Mouse (Mus musculus) brown adipose tissue, adult 24 weeks (tissue): ENCODE measurements around the gene Prdm13. TPM values are rescaled to one million over a fixed set of nuclear protein-coding genes. Genes with fewer than 3 reads are reported as not detected.
A peak's percentile ranks its signal among the peaks of the same experiment; 100 is the strongest.

Experiments used
- H3K27ac ChIP-seq: fragments of 200-500 bp; replicated peaks from 2 replicates; pipeline ENCODE4 v1.5.1; 2012; ENCODE audit warnings: low read depth, mild to moderate bottlenecking, low read length
- H3K4me1 ChIP-seq: fragments of 200-500 bp; 2 replicates; pipeline ENCODE4 v1.6.1; 2012; ENCODE audit warnings: low read length, mixed read lengths; ENCODE audit not compliant: control insufficient read depth, insufficient read depth, insufficient read length
- H3K4me3 ChIP-seq: fragments of 200-500 bp; 2 replicates; pipeline ENCODE4 v1.5.1; 2012; ENCODE audit warnings: low read depth, mild to moderate bottlenecking, low read length, moderate library complexity; ENCODE audit not compliant: insufficient read depth
- polyA plus RNA-seq: library from polyadenylated mRNA; stranded (reverse); fragments of >200 nt; gene quantifications from 2 replicates; pipeline ENCODE4 v1.2.4, GENCODE M21; 2012; ENCODE audit not compliant: missing spikeins, insufficient read depth, insufficient read length

Gene Prdm13
- not detected in 2 replicates for polyA plus RNA-seq

DNA sequence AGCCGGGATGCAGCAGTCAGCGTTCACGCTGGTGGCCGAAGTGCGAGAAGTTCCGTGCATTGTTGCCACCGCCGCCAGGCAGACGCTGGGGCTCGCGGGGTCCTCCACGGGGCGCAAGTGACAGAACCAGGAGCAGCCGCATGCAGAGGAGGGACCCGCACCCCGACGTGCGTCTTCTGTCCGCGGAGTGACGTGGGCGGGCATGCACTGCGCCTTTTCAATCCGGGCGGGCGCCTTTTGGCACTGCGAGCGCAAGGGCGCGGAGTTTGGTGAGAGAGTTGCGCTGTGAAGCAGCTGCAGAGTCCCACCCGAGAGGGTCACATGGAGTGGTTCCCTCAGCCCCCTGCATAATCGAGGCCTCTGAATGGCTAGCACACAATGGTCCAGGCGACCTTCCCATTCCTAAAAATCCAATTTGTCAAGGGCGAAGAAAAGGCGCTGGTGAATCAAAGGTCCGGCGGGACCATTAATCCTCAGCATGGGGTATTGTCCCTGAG lies at the start of gene Prdm13:
TSS of gene Prdm13 (minus strand) at position 369 of the 497 bp plus-strand sequence.
- H3K4me3 ChIP-seq, result no peak within 1 kb of the TSS
- H3K4me1 ChIP-seq, result peaks cover 2% of the 10 kb centered on the region
- H3K27ac ChIP-seq, result no peak within 1 kb of the TSS

DNA sequence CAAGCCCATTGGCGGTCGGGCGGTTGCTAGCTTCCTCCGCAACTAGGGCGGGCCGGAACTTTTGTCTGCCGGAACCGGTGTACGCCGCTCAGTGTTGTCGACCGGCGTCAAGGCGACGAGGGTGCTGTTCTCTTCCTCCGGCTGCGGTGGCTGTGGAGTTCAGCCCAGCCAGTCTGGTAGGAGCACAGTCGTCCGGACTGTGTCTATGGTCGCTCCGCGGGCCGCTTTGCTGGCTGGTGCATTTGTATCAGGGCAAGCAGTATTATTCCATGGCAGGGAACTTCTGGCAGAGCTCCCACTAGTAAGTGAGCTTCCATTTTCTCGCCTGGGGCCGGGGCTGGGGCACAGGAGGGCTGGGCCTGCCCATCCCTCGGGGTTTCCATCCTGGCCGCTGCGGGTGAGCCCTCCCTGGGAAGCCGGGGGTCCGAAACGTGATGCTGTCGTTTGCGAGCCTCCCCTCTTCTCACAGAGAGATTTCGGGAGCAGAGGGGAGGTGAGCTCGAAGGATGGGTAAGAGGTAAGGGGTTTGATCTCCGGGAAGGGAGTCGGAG lies 41.9 kb upstream of the Prdm13 start, which contains the start of gene Ccnc:
TSS of gene Ccnc (plus strand) at position 87 of the 551 bp plus-strand sequence.
- no peaks in the 10 kb centered on the region for H3K4me1 ChIP-seq
- peak within 1 kb of the TSS; percentile 91 for H3K4me3 ChIP-seq
- peak within 1 kb of the TSS; percentile 56; the same call in 1 of the 2 replicates for H3K27ac ChIP-seq

DNA sequence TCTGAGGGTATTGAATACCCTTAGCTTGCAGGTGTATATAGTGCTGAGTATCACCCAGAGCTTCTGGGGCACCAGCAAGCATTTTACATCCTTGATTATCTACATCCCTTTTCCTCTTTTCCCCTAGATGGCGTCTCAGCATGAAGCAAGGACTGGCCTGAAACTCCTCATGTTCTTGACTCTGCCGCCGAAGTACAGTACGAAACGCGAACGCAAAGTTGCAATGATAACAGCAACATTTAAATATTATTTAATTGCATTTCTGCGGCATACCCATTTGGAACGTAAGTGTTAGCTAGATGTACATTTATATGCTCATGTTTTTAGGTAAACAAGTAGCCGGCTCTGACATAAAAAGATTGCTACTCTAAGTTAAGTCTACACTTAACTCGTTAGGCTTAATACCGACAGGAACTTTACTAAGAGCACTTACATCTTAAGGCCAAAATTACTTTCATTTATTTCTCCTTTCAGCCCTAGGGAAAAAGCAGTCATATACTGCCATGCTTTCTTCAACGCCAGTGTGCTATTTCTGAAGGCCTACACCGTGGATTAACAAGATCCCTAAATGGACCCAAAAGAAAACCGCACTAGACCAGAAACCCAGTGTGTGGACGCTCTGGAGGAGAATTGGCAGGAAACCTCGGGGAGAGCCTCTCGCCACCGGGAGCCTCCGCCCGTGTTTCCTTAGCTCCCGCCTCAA lies 41.3 kb upstream of the Prdm13 start:
- Histone ChIP-seq H3K4me3 (peak overlapping the region; percentile 91), H3K4me1 (no peaks in the 10 kb centered on the region), H3K27ac (no peak overlapping the region)

DNA sequence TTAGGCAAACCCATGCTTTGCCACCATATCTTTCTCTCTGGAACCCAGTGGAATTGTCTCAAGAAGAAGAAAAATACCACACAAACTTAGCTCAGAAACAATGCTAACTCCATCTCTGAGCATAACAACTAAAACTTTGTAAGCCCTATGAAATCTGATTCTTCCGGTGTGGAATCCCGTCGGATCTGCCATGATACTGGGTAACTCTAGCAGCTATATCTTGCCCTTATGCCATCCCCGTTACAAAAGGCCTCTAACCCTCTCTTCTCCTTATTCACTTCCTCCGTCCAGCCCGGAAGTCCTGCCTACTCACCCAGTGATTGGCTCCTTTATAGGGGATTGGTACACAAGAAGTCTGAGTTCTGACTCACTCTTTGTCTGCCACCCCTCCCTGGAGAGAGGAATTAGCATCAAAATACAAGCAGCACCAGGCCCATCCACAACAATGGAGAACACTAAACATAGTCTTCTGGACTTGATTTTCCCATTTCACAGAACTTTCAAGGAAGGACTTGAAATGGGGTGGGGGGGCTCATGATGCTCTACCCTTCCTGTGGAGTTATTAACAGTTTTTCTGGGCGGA lies 37.1 kb upstream of the Prdm13 start:
- Histone ChIP-seq H3K4me1 (no peaks in the 10 kb centered on the region), H3K27ac (no peak overlapping the region), H3K4me3 (no peak overlapping the region)

DNA sequence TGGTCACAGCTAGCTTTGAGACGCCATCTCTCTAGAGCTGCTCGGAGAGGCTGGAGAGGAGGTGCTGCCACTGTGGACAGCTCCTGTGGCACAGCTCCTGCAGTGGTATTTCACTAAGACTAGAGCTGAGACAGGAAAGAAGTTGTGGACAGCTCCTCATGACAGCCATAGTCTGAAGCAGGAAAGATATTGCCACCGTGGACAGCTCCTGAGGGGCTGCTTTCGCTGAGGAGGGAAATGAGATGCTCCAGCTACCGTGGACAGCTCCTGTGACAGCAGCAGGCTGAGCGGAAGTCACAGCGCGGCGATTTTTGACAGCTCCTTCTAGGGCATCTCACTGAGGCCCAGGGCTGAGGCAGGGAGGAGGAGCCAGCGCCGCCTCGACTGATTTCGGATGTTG lies 26.4 kb upstream of the Prdm13 start:
- H3K4me1 ChIP-seq, result no peaks in the 10 kb centered on the region
- no peak overlapping the region for H3K27ac ChIP-seq
- no peak overlapping the region for H3K4me3 ChIP-seq

DNA sequence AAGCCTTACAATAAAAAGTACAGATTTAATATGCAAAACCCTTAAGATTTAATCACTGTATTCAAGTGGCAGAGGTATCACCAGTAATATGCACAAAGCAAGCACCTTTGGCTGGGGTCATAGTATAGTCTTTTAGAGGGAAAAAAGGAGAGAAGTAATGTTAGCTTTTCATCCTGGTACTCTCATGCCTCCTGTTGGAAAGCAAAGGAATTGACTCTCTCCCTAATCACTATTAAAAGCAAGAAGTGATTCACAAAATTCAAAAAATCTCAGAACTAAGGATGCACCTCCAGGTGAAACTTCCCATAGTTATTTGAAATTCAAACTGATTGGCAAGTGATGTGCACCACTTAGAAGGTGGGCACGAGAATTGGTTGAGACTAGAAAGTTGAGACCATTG lies 19.3 kb upstream of the Prdm13 start:
- Histone ChIP-seq H3K4me1 (no peaks in the 10 kb centered on the region), H3K4me3 (no peak overlapping the region), H3K27ac (no peak overlapping the region)

DNA sequence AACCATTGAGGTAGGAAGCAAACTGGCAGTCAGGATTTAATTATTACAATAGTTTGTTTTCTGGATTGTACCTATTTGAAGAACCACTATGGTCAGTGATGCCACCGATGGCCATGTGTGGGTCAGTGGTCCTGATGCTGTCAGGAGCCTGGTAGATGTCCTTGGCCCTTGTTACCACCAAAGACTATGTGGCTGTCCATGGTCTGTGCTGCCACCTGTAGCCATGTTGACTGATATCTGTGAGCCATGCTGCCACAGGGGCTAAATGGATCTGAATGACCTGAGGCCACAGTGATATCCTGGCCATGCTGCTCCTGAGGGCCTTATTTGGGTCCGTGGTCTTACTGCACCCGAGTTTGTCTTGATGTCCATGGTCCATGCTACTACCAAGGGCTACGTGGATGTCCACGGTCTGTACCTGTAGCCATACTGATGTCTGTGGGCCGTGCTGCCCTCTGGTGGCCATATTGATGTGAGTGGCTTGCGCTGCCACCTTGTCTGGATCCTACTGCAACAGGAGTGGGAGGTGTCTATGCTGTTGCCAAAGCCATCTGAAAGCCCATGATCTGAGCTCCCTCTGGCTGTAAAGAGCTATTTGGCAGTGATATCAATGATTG lies 10.0 kb upstream of the Prdm13 start:
- Histone ChIP-seq H3K4me3 (no peak overlapping the region), H3K27ac (no peak overlapping the region)

DNA sequence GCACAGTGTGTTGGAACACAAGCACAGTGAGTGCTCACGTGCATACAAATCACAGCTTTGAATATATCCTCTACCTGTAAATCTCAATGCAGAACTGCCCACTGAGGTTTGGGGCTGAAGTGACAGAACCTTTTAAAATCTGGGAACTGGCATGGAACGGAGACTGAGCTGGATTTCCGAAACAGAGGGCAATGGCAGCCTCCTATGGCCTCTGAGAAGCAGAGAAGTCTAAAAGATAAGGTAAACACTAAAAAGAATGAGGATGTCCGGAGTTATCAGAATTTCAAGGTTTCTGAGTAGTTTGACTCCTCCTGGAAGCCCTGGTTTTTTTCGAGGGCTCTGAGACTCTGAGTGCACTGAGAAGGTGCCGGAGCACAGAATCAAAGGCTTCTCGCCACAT lies 4.5 kb upstream of the Prdm13 start:
- Histone ChIP-seq H3K4me1 (peaks cover 2% of the 10 kb centered on the region), H3K27ac (no peak overlapping the region), H3K4me3 (no peak overlapping the region)

More for the DNA sequence above, 10.0 kb upstream of the Prdm13 start:
- no peaks in the 10 kb centered on the region for H3K4me1 ChIP-seq

DNA sequence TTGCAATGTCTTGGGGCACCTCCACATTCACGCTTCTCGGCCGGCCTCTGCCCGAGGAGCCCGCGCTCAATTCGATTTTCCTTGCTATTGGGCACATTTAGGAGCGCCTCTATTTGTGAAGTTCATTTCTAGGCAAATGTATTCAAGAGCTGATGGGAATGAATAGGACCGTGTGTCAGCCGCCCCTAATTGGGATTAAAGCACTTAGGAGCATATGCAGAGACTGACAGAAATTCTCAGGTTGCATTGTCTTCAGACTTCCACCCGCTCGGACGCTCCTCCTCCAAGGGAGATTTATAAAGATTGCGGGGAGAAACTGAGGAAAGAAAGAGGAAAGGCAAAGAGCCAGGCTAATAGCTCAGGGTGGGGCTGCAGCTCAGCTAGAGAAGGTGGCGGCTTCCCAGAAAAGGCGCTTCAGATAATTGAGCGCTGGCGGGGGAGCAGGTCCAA lies 3.8 kb upstream of the Prdm13 start:
- no peak overlapping the region for H3K27ac ChIP-seq
- peaks cover 2% of the 10 kb centered on the region for H3K4me1 ChIP-seq
- H3K4me3 ChIP-seq, result no peak overlapping the region

DNA sequence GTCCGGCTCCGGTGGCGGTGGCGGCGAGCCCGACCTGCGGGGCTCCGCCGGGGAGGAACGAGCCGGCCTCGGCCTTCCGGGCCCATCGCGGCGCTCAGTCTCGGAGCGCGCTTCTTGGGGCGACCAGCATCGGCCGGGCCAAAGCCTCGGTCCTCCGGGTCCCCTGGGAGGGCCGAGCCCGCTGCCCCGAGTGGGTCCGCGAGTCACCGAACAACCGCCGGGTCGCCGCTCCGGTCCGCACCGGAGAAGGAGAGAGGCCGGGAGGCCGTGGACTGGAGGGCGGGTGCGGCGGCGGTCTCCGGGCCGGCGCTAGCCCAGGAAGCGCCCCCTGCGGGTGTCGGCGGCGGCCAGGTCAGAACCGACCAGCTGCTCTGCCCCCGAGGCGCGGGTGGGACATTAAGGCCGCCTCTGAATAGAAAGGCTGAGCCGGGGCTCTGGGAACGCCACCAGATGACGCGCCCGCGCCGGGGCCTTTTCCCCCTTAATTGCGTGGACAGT lies 3.0 kb upstream of the Prdm13 start:
- H3K4me1 ChIP-seq, result peaks cover 2% of the 10 kb centered on the region
- H3K4me3 ChIP-seq, result peak overlapping the region; percentile 52
- no peak overlapping the region for H3K27ac ChIP-seq

DNA sequence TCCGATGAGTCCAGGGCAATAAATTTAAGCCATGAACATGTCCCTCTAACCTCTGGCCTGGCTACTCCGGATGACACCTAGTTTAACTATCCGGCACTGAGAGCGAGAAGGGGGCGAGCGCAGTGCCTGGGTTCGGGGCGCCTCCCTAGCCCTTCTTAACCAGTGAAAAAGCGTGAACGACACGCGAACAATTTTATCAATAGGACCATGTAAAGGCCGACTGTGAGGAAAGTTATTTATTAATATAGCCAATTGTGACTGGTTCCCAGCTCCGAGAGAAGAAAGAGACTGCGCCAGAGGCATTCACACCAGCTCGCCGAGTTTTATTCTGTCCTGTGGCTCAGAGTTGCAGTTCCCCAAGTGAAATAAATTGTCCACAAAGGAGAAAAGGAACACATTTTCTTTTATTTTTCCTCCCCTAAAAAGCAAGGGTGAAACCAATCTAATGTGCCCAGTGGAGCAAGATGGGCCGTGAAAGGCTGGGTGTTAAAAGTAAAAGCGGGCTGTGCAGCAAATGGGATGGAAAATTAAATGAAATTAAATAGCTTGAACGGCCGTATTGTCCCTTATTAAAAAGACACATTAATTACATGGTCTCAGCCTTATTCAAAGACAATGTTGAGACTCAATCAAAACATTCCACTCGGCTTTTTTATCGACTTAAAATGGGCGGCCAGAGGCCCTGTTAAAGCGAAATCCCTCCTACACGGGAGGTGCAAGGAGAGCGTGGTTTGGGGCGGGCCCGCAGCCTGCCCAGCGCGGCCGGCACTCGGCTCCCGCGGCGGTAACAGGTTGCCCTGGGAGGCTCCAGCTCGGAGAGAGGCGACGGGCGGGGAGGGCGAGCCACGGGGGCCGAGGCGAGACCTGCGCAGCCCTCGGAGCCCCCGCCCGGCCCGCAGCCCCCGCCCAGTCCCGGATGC lies 2.3 kb upstream of the Prdm13 start:
- Histone ChIP-seq H3K27ac (no peak overlapping the region), H3K4me3 (peak overlapping the region; percentile 52), H3K4me1 (peaks cover 2% of the 10 kb centered on the region)

DNA sequence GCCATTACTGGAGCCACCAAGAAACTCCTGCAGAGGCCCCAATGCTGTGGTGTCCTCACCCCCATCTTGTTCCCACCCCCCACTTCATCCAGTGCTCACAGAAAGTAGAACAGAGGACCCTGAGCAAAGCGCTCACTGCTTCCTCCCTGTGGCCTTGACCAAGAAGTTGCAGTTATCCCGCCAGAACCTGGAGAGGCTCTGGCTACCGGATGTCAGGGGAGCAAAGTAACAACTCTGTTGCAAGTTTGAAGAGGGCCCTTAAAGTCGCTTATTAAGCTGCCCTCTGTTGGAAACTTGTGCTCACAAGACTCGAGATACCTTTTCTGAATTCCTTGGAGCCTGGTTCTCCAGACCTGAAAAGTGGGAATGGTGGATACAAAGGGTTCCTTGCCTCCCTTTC lies 1.2 kb upstream of the Prdm13 start:
- no peak overlapping the region for H3K27ac ChIP-seq
- peaks cover 2% of the 10 kb centered on the region for H3K4me1 ChIP-seq
- H3K4me3 ChIP-seq, result no peak overlapping the region

DNA sequence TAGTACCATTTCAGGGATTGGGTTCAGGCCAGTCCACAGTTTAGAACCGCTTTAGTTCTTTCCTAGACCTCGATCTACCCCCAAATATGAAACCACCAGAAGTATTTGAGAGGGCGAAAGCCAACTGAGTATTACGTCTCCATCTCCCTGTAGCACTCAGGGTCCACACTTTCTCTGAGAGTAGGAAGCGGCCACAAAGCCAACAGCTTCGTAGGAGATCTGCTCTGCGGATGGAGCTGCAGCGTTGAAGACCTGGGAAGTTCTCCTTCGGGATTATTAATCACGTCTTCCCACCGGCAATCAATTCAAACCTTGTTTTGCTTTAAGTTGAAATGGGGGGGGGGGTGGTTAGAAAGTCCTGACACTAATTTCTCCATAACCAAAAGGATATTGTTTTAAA lies 653 bp upstream of the Prdm13 start:
- H3K4me3 ChIP-seq, result no peak overlapping the region
- no peak overlapping the region for H3K27ac ChIP-seq
- peaks cover 2% of the 10 kb centered on the region for H3K4me1 ChIP-seq

DNA sequence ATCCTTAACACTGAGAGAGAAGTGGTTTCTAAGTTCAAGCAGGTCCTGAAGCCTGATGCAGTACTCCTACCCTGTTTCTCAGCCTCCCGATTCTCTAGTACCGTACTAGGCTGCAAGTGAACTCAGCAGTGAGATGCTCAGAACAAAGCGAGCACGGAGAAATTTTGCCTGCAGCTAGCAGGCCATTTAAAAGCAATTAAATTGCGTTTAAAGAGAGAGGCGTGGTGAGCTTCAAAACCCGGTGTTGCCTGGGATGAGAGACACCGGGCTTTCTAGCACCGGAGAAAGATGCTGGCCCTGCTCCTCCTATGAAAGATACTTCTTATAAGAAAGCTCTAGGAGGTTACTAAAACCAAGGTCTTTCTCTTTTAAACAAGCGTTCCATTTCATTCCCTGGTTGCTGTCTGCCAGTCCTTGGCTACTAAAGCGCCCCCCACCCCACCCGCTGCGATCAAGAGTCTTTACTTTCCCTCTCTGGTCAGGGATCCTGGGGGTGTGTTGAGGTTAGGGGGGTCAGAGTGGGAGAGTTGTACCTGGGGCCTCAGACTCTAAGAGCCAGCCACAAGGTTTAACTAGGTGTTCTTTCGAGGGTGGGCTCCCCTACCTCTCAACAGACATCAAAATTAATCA lies 1.3 kb downstream of the Prdm13 start:
- peaks cover 2% of the 10 kb centered on the region for H3K4me1 ChIP-seq
- no peak overlapping the region for H3K4me3 ChIP-seq
- no peak overlapping the region for H3K27ac ChIP-seq
